Mouse (Mus musculus) liver, postnatal 0 days (tissue): Measurements from ENCODE around the gene Sac3d1. TPM values are rescaled to one million over a fixed set of nuclear protein-coding genes. Genes with fewer than 3 reads are reported as not detected.

Experiments used
- ATAC-seq: fragments of 200-750 bp; cut with Nextera tagmentation; 2 replicates; pipeline ENCODE4 v1.8.0; 2017; ENCODE audit warnings: mild to moderate bottlenecking, moderate library complexity
- DNase-seq: peaks from one replicate; pipeline ENCODE4 v3.0.0-alpha.2; 2016
- H3K27ac ChIP-seq: fragments of 300-500 bp; sonication (generic); 2 replicates; pipeline ENCODE4 v1.5.1; 2014; ENCODE audit warnings: antibody characterized with exemption, moderate library complexity, mild to moderate bottlenecking, low read depth
- H3K27me3 ChIP-seq: fragments of 300-500 bp; sonication (generic); 2 replicates; pipeline ENCODE4 v1.6.1; 2014; ENCODE audit warnings: low read length, control low read depth, mixed read lengths; ENCODE audit not compliant: insufficient read depth
- H3K36me3 ChIP-seq: fragments of 300-500 bp; sonication (generic); replicated peaks from 2 replicates; pipeline ENCODE4 v1.6.1; 2014; ENCODE audit warnings: mild to moderate bottlenecking, control low read depth, low read length, moderate library complexity, mixed read lengths; ENCODE audit not compliant: insufficient read depth
- H3K4me1 ChIP-seq: fragments of 300-500 bp; sonication (generic); 2 replicates; pipeline ENCODE4 v1.6.1; 2014; ENCODE audit warnings: antibody characterized with exemption, mild to moderate bottlenecking, control low read depth; ENCODE audit not compliant: insufficient read depth
- H3K4me2 ChIP-seq: fragments of 300-500 bp; sonication (generic); 2 replicates; pipeline ENCODE4 v1.6.1; 2014; ENCODE audit warnings: low read depth, mild to moderate bottlenecking, low read length, moderate library complexity, mixed read lengths
- H3K4me3 ChIP-seq: fragments of 300-500 bp; sonication (generic); 2 replicates; pipeline ENCODE4 v1.5.1; 2014; ENCODE audit warnings: low read depth, low read length
- H3K9ac ChIP-seq: fragments of 300-500 bp; sonication (generic); replicated peaks from 2 replicates; pipeline ENCODE4 v1.6.1; 2014; ENCODE audit warnings: mild to moderate bottlenecking, moderate library complexity
- H3K9me3 ChIP-seq: fragments of 300-500 bp; sonication (generic); 2 replicates; pipeline ENCODE4 v1.6.1; 2016; ENCODE audit warnings: mild to moderate bottlenecking, control low read depth, low read length, mixed read lengths
- CTCF ChIP-seq: sonication (generic); IDR thresholded peaks from 2 replicates; pipeline ENCODE4 v1.5.1; 2016; ENCODE audit warnings: antibody characterized with exemption, low read depth
- EP300 ChIP-seq: IDR thresholded peaks from 2 replicates; pipeline ENCODE4 v1.6.1; 2016; ENCODE audit warnings: antibody characterized with exemption, low read depth, mild to moderate bottlenecking
- WGBS: fragments of 180-500 bp; shearing (Covaris S2); extraction: QIAGEN DNeasy Blood & Tissue Kit; methylation state at CpG from one replicate; pipeline ENCODE4 v1.1.7; 2014; ENCODE audit not compliant: insufficient replicate concordance; 5-methylcytosine and 5-hydroxymethylcytosine counted together
- polyA plus RNA-seq: library from polyadenylated mRNA; unstranded; fragments of >200 nt; fragmentation: Nextera tagmentation; extraction: Ambion mirVana; gene quantifications from 2 replicates; pipeline ENCODE4 v1.2.1, GENCODE M21; 2015

Sac3d1 gene
- polyA plus RNA-seq, 1 experiment from 2014 or later = 15.6 TPM

- 14% methylated on average over 33 of the region's 33 CpGs for WGBS
- Histone ChIP-seq H3K4me1 (peaks cover 31% of the 10 kb centered on the region), H3K27ac (peak within 1 kb of the TSS; percentile 86), H3K4me3 (peak within 1 kb of the TSS; percentile 63), H3K36me3 (peaks cover 18% of the 10 kb centered on the region), H3K9me3 (no peaks in the 10 kb centered on the region), H3K9ac (peak within 1 kb of the TSS; percentile 68), H3K27me3 (no peaks in the 10 kb centered on the region), H3K4me2 (peak within 1 kb of the TSS; percentile 96)
- TF ChIP-seq EP300 (no peak), CTCF (no peak)
- DNase-seq (peak; percentile 92), ATAC-seq (peak; percentile 89)
Measured at GRCm38 (mm10) chr19:6067724-6068415, 50.6 kb downstream of the Sac3d1 start, which contains the start of gene Tm7sf2. Gene Tm7sf2 (minus strand): TSS chr19:6068373.

- Histone ChIP-seq H3K4me2 (peak overlapping the region; percentile 96), H3K27ac (peak overlapping the region; percentile 86), H3K4me3 (peak overlapping the region; percentile 63), H3K9me3 (no peaks in the 10 kb centered on the region), H3K4me1 (peaks cover 38% of the 10 kb centered on the region), H3K27me3 (no peaks in the 10 kb centered on the region), H3K36me3 (peaks cover 14% of the 10 kb centered on the region), H3K9ac (peak overlapping the region; percentile 68)
- DNase-seq (peak; percentile 92), ATAC-seq (peak; percentile 66)
- WGBS = 1% methylated on average over 30 of the region's 30 CpGs
- TF ChIP-seq EP300 = no peak
- TF ChIP-seq CTCF = peak; percentile 96
Measured at GRCm38 (mm10) chr19:6067011-6067723, 51.3 kb downstream of the Sac3d1 start.

- peak overlapping the region; percentile 63 for H3K4me3 ChIP-seq
- peaks cover 14% of the 10 kb centered on the region for H3K36me3 ChIP-seq
- H3K27ac ChIP-seq = peak overlapping the region; percentile 86; the same call in 1 of the 2 replicates
- H3K9ac ChIP-seq = peak overlapping the region; percentile 68
- no peak for ATAC-seq
- 29% methylated on average over 4 of the region's 5 CpGs for WGBS
- H3K27me3 ChIP-seq = no peaks in the 10 kb centered on the region
- peak overlapping the region; percentile 96 for H3K4me2 ChIP-seq
- H3K9me3 ChIP-seq = no peaks in the 10 kb centered on the region
- TF ChIP-seq CTCF (no peak), EP300 (no peak)
- peaks cover 40% of the 10 kb centered on the region for H3K4me1 ChIP-seq
- DNase-seq = no peak
Measured at GRCm38 (mm10) chr19:6066571-6066970, 51.9 kb downstream of the Sac3d1 start.

Other genes starting within 250 kb of the Sac3d1 start
- 8.5 and 9.0 TPM in 2 replicates for gene Frmd8, start 243.4 kb downstream of the Sac3d1 start, polyA plus RNA-seq
- 8.4 and 9.1 TPM in 2 replicates for gene Slc25a45, start 240.8 kb downstream of the Sac3d1 start, polyA plus RNA-seq
- 1.5 and 1.7 TPM in 2 replicates for gene Tigd3, start 224.5 kb downstream of the Sac3d1 start, polyA plus RNA-seq
- 28.1 and 32.6 TPM in 2 replicates for gene Dpf2, start 205.6 kb downstream of the Sac3d1 start, polyA plus RNA-seq
- 3.0 TPM in 2 replicates for gene Cdc42ep2, start 193.8 kb downstream of the Sac3d1 start, polyA plus RNA-seq
- gene Pola2, start 154.4 kb downstream of the Sac3d1 start, polyA plus RNA-seq = 19.2 and 21.5 TPM in 2 replicates
- 0.09 TPM in 1 of 2 replicates, not detected in the other for gene Slc22a20, start 132.5 kb downstream of the Sac3d1 start, polyA plus RNA-seq
- 6.8 and 7.2 TPM in 2 replicates for gene Capn1, start 102.8 kb downstream of the Sac3d1 start, polyA plus RNA-seq
- gene Syvn1, start 72.1 kb downstream of the Sac3d1 start, polyA plus RNA-seq = 12.4 and 15.4 TPM in 2 replicates
- 28.2 and 29.6 TPM in 2 replicates for gene Mrpl49, start 60.9 kb downstream of the Sac3d1 start, polyA plus RNA-seq
- 781 and 784 TPM in 2 replicates for gene Fau, start 60.8 kb downstream of the Sac3d1 start, polyA plus RNA-seq
- gene Znhit2, start 57.5 kb downstream of the Sac3d1 start, polyA plus RNA-seq = 30.2 and 35.8 TPM in 2 replicates
- 42.6 and 44.1 TPM in 2 replicates for gene Tm7sf2, start 50.3 kb downstream of the Sac3d1 start, polyA plus RNA-seq
- 17.5 and 20.7 TPM in 2 replicates for gene Vps51, start 41.4 kb downstream of the Sac3d1 start, polyA plus RNA-seq
- not detected in 2 replicates for gene Tmem262, start 38.6 kb downstream of the Sac3d1 start, polyA plus RNA-seq
- gene Gm28374, start 36.4 kb downstream of the Sac3d1 start, polyA plus RNA-seq = 0.32 and 0.72 TPM in 2 replicates
- gene Zfpl1, start 33.7 kb downstream of the Sac3d1 start, polyA plus RNA-seq = 16.9 and 19.9 TPM in 2 replicates
- gene Cdca5, start 33.7 kb downstream of the Sac3d1 start, polyA plus RNA-seq = 13.5 and 15.0 TPM in 2 replicates
- gene AC131692.1, start 24.2 kb downstream of the Sac3d1 start, polyA plus RNA-seq = not detected in 2 replicates
- gene Naaladl1, start 12.9 kb downstream of the Sac3d1 start, polyA plus RNA-seq = 0.46 and 0.63 TPM in 2 replicates
- 38.6 and 41.6 TPM in 2 replicates for gene Snx15, start 9.7 kb upstream of the Sac3d1 start, polyA plus RNA-seq
- gene Batf2, start 22.3 kb upstream of the Sac3d1 start, polyA plus RNA-seq = 0.59 and 1.1 TPM in 2 replicates
- gene Arl2, start 22.9 kb upstream of the Sac3d1 start, polyA plus RNA-seq = 16.7 and 20.5 TPM in 2 replicates
- not detected in 2 replicates for gene Majin, start 65.7 kb upstream of the Sac3d1 start, polyA plus RNA-seq
- not detected in 2 replicates for gene Gpha2, start 107.7 kb upstream of the Sac3d1 start, polyA plus RNA-seq
- gene Ppp2r5b, start 117.2 kb upstream of the Sac3d1 start, polyA plus RNA-seq = 3.2 and 3.8 TPM in 2 replicates
- 3.4 and 3.8 TPM in 2 replicates for gene Atg2a, start 123.0 kb upstream of the Sac3d1 start, polyA plus RNA-seq
- 36.4 and 36.9 TPM in 2 replicates for gene Ehd1, start 158.1 kb upstream of the Sac3d1 start, polyA plus RNA-seq
- gene Cdc42bpg, start 187.8 kb upstream of the Sac3d1 start, polyA plus RNA-seq = 0.27 and 0.35 TPM in 2 replicates
- 10.0 and 11.1 TPM in 2 replicates for gene Men1, start 216.3 kb upstream of the Sac3d1 start, polyA plus RNA-seq
- 5.6 and 5.7 TPM in 2 replicates for gene Map4k2, start 222.5 kb upstream of the Sac3d1 start, polyA plus RNA-seq
- gene Sf1, start 245.0 kb upstream of the Sac3d1 start, polyA plus RNA-seq = 34.6 and 35.7 TPM in 2 replicates